Mouse (Mus musculus) kidney, adult 18-20 months (tissue): ENCODE results near the gene Obp1a.

Experiments
- DNase-seq: peaks from one replicate; pipeline ENCODE4 v3.0.0; 2021

The Obp1a gene

DNA sequence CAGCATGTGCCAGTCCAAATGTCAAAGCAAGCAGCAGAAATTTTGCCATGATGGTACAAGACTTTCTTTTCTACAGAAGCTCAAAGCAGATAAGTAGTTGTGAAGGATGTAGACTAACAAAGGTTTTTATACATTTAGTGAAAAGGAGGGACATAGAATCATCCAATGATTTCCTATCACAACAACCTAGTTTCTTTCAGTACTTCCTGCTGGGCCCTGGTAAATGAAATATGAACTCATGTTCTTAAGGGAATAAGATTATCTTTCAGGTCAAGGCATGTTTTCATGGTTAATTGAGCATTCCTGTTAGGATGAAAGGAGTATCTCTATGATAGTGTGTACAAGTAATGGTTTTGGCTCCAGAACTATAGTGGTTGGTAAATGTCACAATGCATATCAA, at the start of gene Obp1a:
TSS of gene Obp1a (minus strand) at position 101 of the 400 bp plus-strand sequence.
- no peak for DNase-seq

GRCm38 (mm10) chrX:78125167-78125566, 34.0 kb upstream of the Obp1a start, which contains the start of gene Gm5938:
Gm5938 (plus strand) TSS chrX:78125467.
- no peak for DNase-seq
